Mouse (Mus musculus) c-Kit-negative CD71-positive TER-119-positive erythroid progenitor cells, embryonic 14.5 days (primary cell): ENCODE measurements around the gene Snapin.

ENCODE experiments used
- DNase-seq: peaks from one replicate; pipeline ENCODE4 v3.0.0-alpha.2; 2013; ENCODE audit warnings: low read depth, low spot score

The Snapin gene

GRCm38 (mm10) chr3:90454931-90455330 lies 35.9 kb downstream of the Snapin start:
- no peak for DNase-seq

GRCm38 (mm10) chr3:90451396-90452095 lies 39.3 kb downstream of the Snapin start:
- DNase-seq, result no peak

- no peak for DNase-seq
These were observed 40.0 kb downstream of the Snapin start for GRCm38 (mm10) chr3:90450874-90451273.

GRCm38 (mm10) chr3:90448626-90449025 lies 42.2 kb downstream of the Snapin start:
- no peak for DNase-seq

GRCm38 (mm10) chr3:90447123-90447494 lies 43.7 kb downstream of the Snapin start:
- DNase-seq, result no peak

GRCm38 (mm10) chr3:90446389-90447122 lies 44.3 kb downstream of the Snapin start:
- DNase-seq, result no peak

- DNase-seq, result no peak
These were observed 45.2 kb downstream of the Snapin start for GRCm38 (mm10) chr3:90445417-90446200.

GRCm38 (mm10) chr3:90443977-90444376 lies 46.9 kb downstream of the Snapin start:
- no peak for DNase-seq

GRCm38 (mm10) chr3:90440756-90441155 lies 50.1 kb downstream of the Snapin start:
- DNase-seq, result no peak
